In genomic region chr11:59694533-59694932, GRCm38 (mm10) we compare ENCODE assay signal across 9 mouse cellular contexts. TPM values are rescaled to one million over a fixed set of nuclear protein-coding genes. Genes with fewer than 3 reads are reported as not detected.
DNase-seq lines count a peak whose midpoint lies in the region; ATAC-seq and TF ChIP-seq lines count a peak whose summit lies in the region.
"Had no signal": no experiment of that assay in that cellular context is flagged by ENCODE, and none has a peak within 500 bp of the region (broad histone marks: within the 10 kb centered on the region; RNA-seq: fewer than 3 reads in every experiment).

No protein-coding gene starts in this region.

- no peak overlapping the region for H3K4me3 ChIP-seq in kidney, postnatal 0 days (replicated peaks; ENCODE audit: low read depth, low read length)
- H3K4me3 ChIP-seq in intestine, postnatal 0 days (ENCODE audit: low read depth, low read length) = no peak overlapping the region

- no peak for ATAC-seq in kidney, postnatal 0 days (replicated peaks; ENCODE audit: low FRiP score, low read depth)
- no peak for ATAC-seq in intestine, postnatal 0 days
- ATAC-seq in CD4-positive, CD25-positive, alpha-beta regulatory T cell, adult 4 months = no peak

- H3K4me2 ChIP-seq in kidney, postnatal 0 days (ENCODE audit: low read length) = no peak overlapping the region
- H3K4me2 ChIP-seq in intestine, postnatal 0 days (replicated peaks; ENCODE audit: low read depth) = no peak overlapping the region

- peaks cover 10% of the 10 kb centered on the region for H3K36me3 ChIP-seq in kidney, postnatal 0 days (ENCODE audit: insufficient read depth, low read length)
- peaks cover 21% of the 10 kb centered on the region for H3K36me3 ChIP-seq in intestine, postnatal 0 days (ENCODE audit: control insufficient read depth, insufficient read depth)

- H3K27ac ChIP-seq in kidney, postnatal 0 days = no peak overlapping the region
- H3K27ac ChIP-seq in intestine, postnatal 0 days (ENCODE audit: low read depth, low read length) = no peak overlapping the region
- H3K27ac ChIP-seq: liver, embryonic 14.5 days had no signal

- TF ChIP-seq CTCF in kidney, postnatal 0 days (IDR thresholded peaks at IDR 0.05; ENCODE audit: low read depth) = no peak
- no peak for TF ChIP-seq CTCF in intestine, postnatal 0 days (IDR thresholded peaks at IDR 0.05; ENCODE audit: low read depth)

- WGBS in kidney, postnatal 0 days = 69% methylated on average over 1 of the region's 1 CpGs
- WGBS in intestine, postnatal 0 days = 76% methylated on average over 1 of the region's 1 CpGs

- intact Hi-C loops in heart, postnatal 25 days (cut with DNase I) = no loop called here

- H3K9me3 ChIP-seq in kidney, postnatal 0 days (replicated peaks; ENCODE audit: low read length) = no peaks in the 10 kb centered on the region
- H3K9me3 ChIP-seq in intestine, postnatal 0 days (ENCODE audit: control insufficient read depth) = no peaks in the 10 kb centered on the region

- DNase-seq in heart, adult 8-10 months (ENCODE audit: low spot score) = peak; percentile 40
- no peak for DNase-seq in heart, postnatal 25 days (ENCODE audit: low spot score)
- peak; percentile 92 for DNase-seq in Muller cell, postnatal 12 days (ENCODE audit: inconsistent ontology term)
- peak; percentile 64 for DNase-seq in cerebellum, adult 11-12 months
- DNase-seq in kidney, postnatal 0 days (ENCODE audit: low spot score) = peak; percentile 12
- no peak for DNase-seq in right cerebral cortex, postnatal 4 days

- H3K9ac ChIP-seq in kidney, postnatal 0 days (ENCODE audit: low read depth, low read length) = no peak overlapping the region
- H3K9ac ChIP-seq in intestine, postnatal 0 days (ENCODE audit: low read depth, low read length) = no peak overlapping the region
- H3K9ac ChIP-seq: liver, embryonic 14.5 days had no signal

- no peaks in the 10 kb centered on the region; the same call in 1 of the 2 replicates for H3K4me1 ChIP-seq in kidney, postnatal 0 days (replicated peaks; ENCODE audit: insufficient read depth, low read length)
- H3K4me1 ChIP-seq in intestine, postnatal 0 days (replicated peaks; ENCODE audit: control insufficient read depth, insufficient read depth, low read length) = no peaks in the 10 kb centered on the region

- no peaks in the 10 kb centered on the region for H3K27me3 ChIP-seq in kidney, postnatal 0 days (ENCODE audit: insufficient read depth, low read length)
- H3K27me3 ChIP-seq in intestine, postnatal 0 days (replicated peaks; ENCODE audit: control insufficient read depth, insufficient read depth, low read length) = no peaks in the 10 kb centered on the region

RNA-seq across cellular contexts. Expression of gene Mprip, which starts 33.4 kb away (rescaled TPM):
- total RNA-seq in heart, adult 8-10 months (2022) = 100 to 1,000 TPM; 121 to 152 (median 127) TPM
- total RNA-seq in heart, postnatal 25 days (2021) = 100 to 1,000 TPM; 149 to 151 TPM
- polyA plus RNA-seq in kidney, postnatal 0 days (2015; fragmentation: Nextera tagmentation; extraction: Ambion mirVana) = 67.4 and 76.8 TPM in 2 replicates
- polyA plus RNA-seq in intestine, postnatal 0 days (2015; fragmentation: Nextera tagmentation; extraction: Ambion mirVana) = 27.8 and 32.6 TPM in 2 replicates
- polyA plus RNA-seq in CD4-positive, CD25-positive, alpha-beta regulatory T cell, adult 4 months (2017; shearing (Covaris generic)) = 10 to 100 TPM; 21.3 to 29.6 TPM

Comparison
In these comparisons a context has a peak if more than half of its experiments do, and no peak if none do; other contexts are left out.
1. DNase-seq: peak in heart, adult 8-10 months (single experiment), Muller cell, postnatal 12 days (single experiment), cerebellum, adult 11-12 months (single experiment) and kidney, postnatal 0 days (single experiment); none in heart, postnatal 25 days (single experiment) and right cerebral cortex, postnatal 4 days (single experiment).